Mouse (Mus musculus): ENCODE measurements at regions not wholly inside any gene's neighbourhood (a gene's known extent, or its start where the extent isn't known, plus 50 kb on each side); places are given as distances from the start of the nearest gene placed in this dataset.
"Not testable (repeated sequence)": the region's sequence is repeated elsewhere in the genome, so short reads cannot be mapped to it uniquely, and the experiment has no call there.

- DNase-seq (ENCODE audit: low spot score) = no peak
Measured at GRCm38 (mm10) chr14:86197864-86198263, 943.2 kb downstream of the Diaph3 start.

GRCm38 (mm10) chr14:86184663-86185381, 956.2 kb downstream of the Diaph3 start:
- no peak for DNase-seq (ENCODE audit: low spot score)

- DNase-seq (ENCODE audit: low spot score) = no peak
Measured at GRCm38 (mm10) chr14:86178517-86178916, 962.5 kb downstream of the Diaph3 start.

- no peak for DNase-seq (ENCODE audit: low spot score)
Measured at GRCm38 (mm10) chr14:86171118-86171517, 969.9 kb downstream of the Diaph3 start.

- DNase-seq (ENCODE audit: low spot score) = no peak
Measured at GRCm38 (mm10) chr14:86159151-86159550, 981.9 kb downstream of the Diaph3 start.

GRCm38 (mm10) chr14:86154688-86155087, 986.3 kb downstream of the Diaph3 start:
- DNase-seq (ENCODE audit: low spot score) = no peak

- DNase-seq (ENCODE audit: low spot score) = no peak
Measured at GRCm38 (mm10) chr14:86151276-86151675, 989.8 kb downstream of the Diaph3 start.

GRCm38 (mm10) chr14:86150329-86150866, 990.6 kb downstream of the Diaph3 start:
- no peak for DNase-seq (ENCODE audit: low spot score)

- no peak for DNase-seq (ENCODE audit: low spot score)
Measured at GRCm38 (mm10) chr14:86115254-86116057, 1025.6 kb downstream of the Diaph3 start.

GRCm38 (mm10) chr14:86101497-86101896, 1039.5 kb downstream of the Diaph3 start:
- DNase-seq (ENCODE audit: low spot score) = no peak

GRCm38 (mm10) chr14:86070313-86071100, 1070.5 kb downstream of the Diaph3 start:
- DNase-seq (ENCODE audit: low spot score) = no peak

GRCm38 (mm10) chr14:86069329-86069728, 1071.7 kb downstream of the Diaph3 start:
- DNase-seq (ENCODE audit: low spot score) = no peak

- DNase-seq (ENCODE audit: low spot score) = no peak
Measured at GRCm38 (mm10) chr14:86067743-86068142, 1073.3 kb downstream of the Diaph3 start.

GRCm38 (mm10) chr14:86063620-86063943, 1077.5 kb downstream of the Diaph3 start:
- DNase-seq (ENCODE audit: low spot score) = no peak

- peak; percentile 7 for DNase-seq (ENCODE audit: low spot score)
Measured at GRCm38 (mm10) chr14:86062885-86063619, 1078.0 kb downstream of the Diaph3 start.

GRCm38 (mm10) chr14:86056991-86057390, 1084.0 kb downstream of the Diaph3 start:
- no peak for DNase-seq (ENCODE audit: low spot score)

- DNase-seq (ENCODE audit: low spot score) = no peak
Measured at GRCm38 (mm10) chr14:86054668-86055067, 1086.4 kb downstream of the Diaph3 start.

- DNase-seq (ENCODE audit: low spot score) = no peak
Measured at GRCm38 (mm10) chr14:86029401-86029800, 1111.6 kb downstream of the Diaph3 start.

- not testable (repeated sequence) for DNase-seq (ENCODE audit: low spot score)
Measured at GRCm38 (mm10) chr14:86017611-86018010, 1123.4 kb downstream of the Diaph3 start.
